Mouse (Mus musculus) monocyte, adult 2 months (primary cell): ENCODE measurements around the gene Slc38a6.

Source experiments
- DNase-seq, 2 experiments: peaks; one replicate each; pipeline ENCODE4 v3.0.0; 2022; ENCODE audit warnings: low spot score in 2 of 2, low read depth in 1 of 2

The Slc38a6 gene

GRCm38 (mm10) chr12:73354521-73354920 lies 67.9 kb downstream of the Slc38a6 start:
- no peak for DNase-seq

GRCm38 (mm10) chr12:73355084-73355775 lies 68.7 kb downstream of the Slc38a6 start:
- no peak for DNase-seq

- no peak for DNase-seq
Measured at GRCm38 (mm10) chr12:73356696-73357095, 70.1 kb downstream of the Slc38a6 start.

- no peak for DNase-seq
Measured at GRCm38 (mm10) chr12:73357311-73357710, 70.7 kb downstream of the Slc38a6 start.

- no peak for DNase-seq
Measured at GRCm38 (mm10) chr12:73357736-73358135, 71.2 kb downstream of the Slc38a6 start.

GRCm38 (mm10) chr12:73358640-73359039 lies 72.1 kb downstream of the Slc38a6 start:
- no peak for DNase-seq

- DNase-seq: no peak
Measured at GRCm38 (mm10) chr12:73359520-73359919, 72.9 kb downstream of the Slc38a6 start.

- no peak for DNase-seq
Measured at GRCm38 (mm10) chr12:73361201-73361600, 74.6 kb downstream of the Slc38a6 start.

- DNase-seq: no peak
Measured at GRCm38 (mm10) chr12:73363401-73363800, 76.8 kb downstream of the Slc38a6 start.

GRCm38 (mm10) chr12:73363956-73364355 lies 77.4 kb downstream of the Slc38a6 start:
- DNase-seq: no peak

- DNase-seq: no peak
Measured at GRCm38 (mm10) chr12:73366581-73366980, 80.0 kb downstream of the Slc38a6 start.

- no peak for DNase-seq
Measured at GRCm38 (mm10) chr12:73367460-73368079, 81.0 kb downstream of the Slc38a6 start.

GRCm38 (mm10) chr12:73368868-73369608 lies 82.5 kb downstream of the Slc38a6 start:
- no peak for DNase-seq

GRCm38 (mm10) chr12:73370367-73370944 lies 83.9 kb downstream of the Slc38a6 start:
- DNase-seq: no peak

GRCm38 (mm10) chr12:73371132-73371531 lies 84.6 kb downstream of the Slc38a6 start:
- no peak for DNase-seq

GRCm38 (mm10) chr12:73378026-73378425 lies 91.4 kb downstream of the Slc38a6 start:
- DNase-seq: no peak

GRCm38 (mm10) chr12:73378724-73379355 lies 92.3 kb downstream of the Slc38a6 start:
- no peak for DNase-seq

GRCm38 (mm10) chr12:73380686-73381360 lies 94.2 kb downstream of the Slc38a6 start:
- DNase-seq: no peak

GRCm38 (mm10) chr12:73381452-73381851 lies 94.9 kb downstream of the Slc38a6 start:
- no peak for DNase-seq

- no peak for DNase-seq
Measured at GRCm38 (mm10) chr12:73382290-73383178, 96.0 kb downstream of the Slc38a6 start.
